Mouse (Mus musculus): ENCODE data around the gene Cyth4. TPM values are rescaled to one million over a fixed set of nuclear protein-coding genes. Genes with fewer than 3 reads are reported as not detected.

The Cyth4 gene
- polyA plus RNA-seq, 1 experiment, result 14.0 TPM

GRCm38 (mm10) chr15:78593896-78594425 is 2.9 kb upstream of the Cyth4 start:
- Histone ChIP-seq H3K4me1 (ENCODE audit: control insufficient read depth, insufficient read depth, low read length) (no peaks in the 10 kb centered on the region), H3K27ac (ENCODE audit: insufficient read depth, low read length) (no peak overlapping the region), H3K4me3 (ENCODE audit: insufficient read depth, low read length) (no peak overlapping the region)
- TF ChIP-seq CTCF (IDR thresholded peaks at IDR 0.05; ENCODE audit: extremely low read depth, insufficient read depth, low read length), result no peak
- TF ChIP-seq POLR2A (IDR thresholded peaks at IDR 0.05; ENCODE audit: extremely low read depth, insufficient read depth, low read length), result no peak

GRCm38 (mm10) chr15:78594831-78595230 is 2.0 kb upstream of the Cyth4 start:
- Histone ChIP-seq H3K4me3 (ENCODE audit: insufficient read depth, low read length) (no peak overlapping the region), H3K4me1 (ENCODE audit: control insufficient read depth, insufficient read depth, low read length) (no peaks in the 10 kb centered on the region), H3K27ac (ENCODE audit: insufficient read depth, low read length) (no peak overlapping the region)
- TF ChIP-seq CTCF (IDR thresholded peaks at IDR 0.05; ENCODE audit: extremely low read depth, insufficient read depth, low read length), result no peak
- TF ChIP-seq POLR2A (IDR thresholded peaks at IDR 0.05; ENCODE audit: extremely low read depth, insufficient read depth, low read length), result no peak

GRCm38 (mm10) chr15:78595468-78595867 is 1.4 kb upstream of the Cyth4 start:
- no peaks in the 10 kb centered on the region for H3K4me1 ChIP-seq (ENCODE audit: control insufficient read depth, insufficient read depth, low read length)
- no peak overlapping the region for H3K4me3 ChIP-seq (ENCODE audit: insufficient read depth, low read length)
- TF ChIP-seq CTCF (IDR thresholded peaks at IDR 0.05; ENCODE audit: extremely low read depth, insufficient read depth, low read length) (no peak), POLR2A (IDR thresholded peaks at IDR 0.05; ENCODE audit: extremely low read depth, insufficient read depth, low read length) (no peak)
- H3K27ac ChIP-seq (ENCODE audit: insufficient read depth, low read length), result no peak overlapping the region

GRCm38 (mm10) chr15:78596504-78596903 is 343 bp upstream of the Cyth4 start:
- no peak for TF ChIP-seq CTCF (IDR thresholded peaks at IDR 0.05; ENCODE audit: extremely low read depth, insufficient read depth, low read length)
- no peak for TF ChIP-seq POLR2A (IDR thresholded peaks at IDR 0.05; ENCODE audit: extremely low read depth, insufficient read depth, low read length)
- Histone ChIP-seq H3K4me1 (ENCODE audit: control insufficient read depth, insufficient read depth, low read length) (no peaks in the 10 kb centered on the region), H3K4me3 (ENCODE audit: insufficient read depth, low read length) (no peak overlapping the region), H3K27ac (ENCODE audit: insufficient read depth, low read length) (no peak overlapping the region)

- Histone ChIP-seq H3K4me1 (ENCODE audit: control insufficient read depth, insufficient read depth, low read length) (no peaks in the 10 kb centered on the region), H3K27ac (ENCODE audit: insufficient read depth, low read length) (no peak overlapping the region)
- no peak for TF ChIP-seq CTCF (IDR thresholded peaks at IDR 0.05; ENCODE audit: extremely low read depth, insufficient read depth, low read length)
- TF ChIP-seq POLR2A (IDR thresholded peaks at IDR 0.05; ENCODE audit: extremely low read depth, insufficient read depth, low read length), result no peak
Observed at GRCm38 (mm10) chr15:78597729-78598128, 882 bp downstream of the Cyth4 start.

GRCm38 (mm10) chr15:78599124-78599523 is 2.3 kb downstream of the Cyth4 start:
- H3K27ac ChIP-seq (ENCODE audit: insufficient read depth, low read length), result no peak overlapping the region
- TF ChIP-seq CTCF (IDR thresholded peaks at IDR 0.05; ENCODE audit: extremely low read depth, insufficient read depth, low read length) (no peak), POLR2A (IDR thresholded peaks at IDR 0.05; ENCODE audit: extremely low read depth, insufficient read depth, low read length) (no peak)

More at GRCm38 (mm10) chr15:78597729-78598128, 882 bp downstream of the Cyth4 start:
- H3K4me3 ChIP-seq (ENCODE audit: insufficient read depth, low read length), result no peak overlapping the region

GRCm38 (mm10) chr15:78599529-78600193 is 2.8 kb downstream of the Cyth4 start:
- no peak overlapping the region for H3K27ac ChIP-seq (ENCODE audit: insufficient read depth, low read length)
- H3K4me1 ChIP-seq (ENCODE audit: control insufficient read depth, insufficient read depth, low read length), result no peaks in the 10 kb centered on the region
- TF ChIP-seq CTCF (IDR thresholded peaks at IDR 0.05; ENCODE audit: extremely low read depth, insufficient read depth, low read length), result no peak
- no peak for TF ChIP-seq POLR2A (IDR thresholded peaks at IDR 0.05; ENCODE audit: extremely low read depth, insufficient read depth, low read length)
- H3K4me3 ChIP-seq (ENCODE audit: insufficient read depth, low read length), result no peak overlapping the region

More at GRCm38 (mm10) chr15:78599124-78599523, 2.3 kb downstream of the Cyth4 start:
- Histone ChIP-seq H3K4me3 (ENCODE audit: insufficient read depth, low read length) (no peak overlapping the region), H3K4me1 (ENCODE audit: control insufficient read depth, insufficient read depth, low read length) (no peaks in the 10 kb centered on the region)

- TF ChIP-seq POLR2A (IDR thresholded peaks at IDR 0.05; ENCODE audit: extremely low read depth, insufficient read depth, low read length), result no peak
- Histone ChIP-seq H3K4me1 (ENCODE audit: control insufficient read depth, insufficient read depth, low read length) (no peaks in the 10 kb centered on the region), H3K4me3 (ENCODE audit: insufficient read depth, low read length) (no peak overlapping the region), H3K27ac (ENCODE audit: insufficient read depth, low read length) (no peak overlapping the region)
Observed at GRCm38 (mm10) chr15:78601180-78601579, 4.3 kb downstream of the Cyth4 start.

GRCm38 (mm10) chr15:78604255-78604654 is 7.4 kb downstream of the Cyth4 start:
- no peak overlapping the region for H3K4me3 ChIP-seq (ENCODE audit: insufficient read depth, low read length)
- H3K4me1 ChIP-seq (ENCODE audit: control insufficient read depth, insufficient read depth, low read length), result no peaks in the 10 kb centered on the region
- H3K27ac ChIP-seq (ENCODE audit: insufficient read depth, low read length), result no peak overlapping the region
- TF ChIP-seq CTCF (IDR thresholded peaks at IDR 0.05; ENCODE audit: extremely low read depth, insufficient read depth, low read length) (no peak), POLR2A (IDR thresholded peaks at IDR 0.05; ENCODE audit: extremely low read depth, insufficient read depth, low read length) (no peak)

- Histone ChIP-seq H3K4me3 (ENCODE audit: insufficient read depth, low read length) (no peak overlapping the region), H3K4me1 (ENCODE audit: control insufficient read depth, insufficient read depth, low read length) (no peaks in the 10 kb centered on the region), H3K27ac (ENCODE audit: insufficient read depth, low read length) (no peak overlapping the region)
- TF ChIP-seq CTCF (IDR thresholded peaks at IDR 0.05; ENCODE audit: extremely low read depth, insufficient read depth, low read length) (no peak), POLR2A (IDR thresholded peaks at IDR 0.05; ENCODE audit: extremely low read depth, insufficient read depth, low read length) (no peak)
Observed at GRCm38 (mm10) chr15:78605371-78605791, 8.5 kb downstream of the Cyth4 start.

Measured in cortical plate, adult 2 months (tissue).